Mouse (Mus musculus): ENCODE results near the gene Pprc1.

Gene Pprc1

DNA sequence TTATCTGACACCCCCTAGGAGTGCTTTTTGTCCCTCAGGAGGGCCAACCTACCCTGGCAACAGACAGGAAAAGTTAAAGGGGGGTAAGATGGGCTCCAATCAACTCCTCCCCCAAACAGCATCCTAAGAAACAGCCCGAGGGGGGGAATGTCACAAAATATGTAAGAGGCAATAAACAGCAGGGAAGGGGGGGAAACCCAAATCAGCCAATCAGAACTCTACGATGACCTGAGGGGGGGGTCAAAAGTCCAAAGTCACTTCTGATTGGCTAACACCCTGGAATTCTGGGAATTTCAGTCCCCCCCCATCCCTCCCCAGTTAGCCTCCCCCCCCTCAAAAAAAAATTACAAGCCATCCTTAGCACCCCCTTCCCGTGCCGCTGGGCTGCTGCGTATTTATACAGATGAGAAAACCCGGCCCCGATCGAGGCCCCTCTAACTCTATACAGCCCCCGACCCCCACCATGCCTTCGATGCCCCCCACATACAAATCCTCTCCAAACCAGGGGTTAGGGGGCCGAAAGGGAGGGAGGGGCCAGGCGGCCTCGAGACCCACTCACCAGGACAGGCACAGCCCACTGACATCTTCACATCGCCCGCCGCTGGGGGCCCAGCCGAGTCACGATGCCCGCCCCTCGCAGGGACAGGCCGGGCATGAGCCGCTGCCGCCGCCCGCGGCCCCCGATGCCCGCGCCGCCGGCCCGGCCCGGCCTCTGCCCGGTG is at the start of gene Pprc1:
TSS of gene Pprc1 (plus strand) at position 616 of the 722 bp plus-strand sequence.
- DNase-seq: peak; percentile 38

DNA sequence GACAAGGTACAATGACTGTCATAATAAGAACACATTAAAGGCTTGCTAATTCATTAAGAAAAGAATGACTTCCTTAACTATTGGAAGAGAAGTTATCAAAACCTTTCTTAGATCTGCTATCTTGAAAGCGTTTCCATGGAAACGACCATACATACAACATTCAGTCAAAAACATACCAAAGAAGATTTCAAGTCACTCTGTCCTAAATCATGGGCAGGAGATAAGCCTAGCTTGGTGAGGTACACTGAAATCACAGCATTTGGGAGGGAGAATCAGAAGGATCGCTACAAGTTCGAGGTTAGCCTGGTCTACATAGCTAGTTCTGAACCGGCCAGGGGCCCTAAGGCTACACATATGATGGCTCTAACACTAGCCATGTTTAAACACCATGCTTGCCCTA is 47.3 kb upstream of the Pprc1 start:
- no peak for DNase-seq

DNA sequence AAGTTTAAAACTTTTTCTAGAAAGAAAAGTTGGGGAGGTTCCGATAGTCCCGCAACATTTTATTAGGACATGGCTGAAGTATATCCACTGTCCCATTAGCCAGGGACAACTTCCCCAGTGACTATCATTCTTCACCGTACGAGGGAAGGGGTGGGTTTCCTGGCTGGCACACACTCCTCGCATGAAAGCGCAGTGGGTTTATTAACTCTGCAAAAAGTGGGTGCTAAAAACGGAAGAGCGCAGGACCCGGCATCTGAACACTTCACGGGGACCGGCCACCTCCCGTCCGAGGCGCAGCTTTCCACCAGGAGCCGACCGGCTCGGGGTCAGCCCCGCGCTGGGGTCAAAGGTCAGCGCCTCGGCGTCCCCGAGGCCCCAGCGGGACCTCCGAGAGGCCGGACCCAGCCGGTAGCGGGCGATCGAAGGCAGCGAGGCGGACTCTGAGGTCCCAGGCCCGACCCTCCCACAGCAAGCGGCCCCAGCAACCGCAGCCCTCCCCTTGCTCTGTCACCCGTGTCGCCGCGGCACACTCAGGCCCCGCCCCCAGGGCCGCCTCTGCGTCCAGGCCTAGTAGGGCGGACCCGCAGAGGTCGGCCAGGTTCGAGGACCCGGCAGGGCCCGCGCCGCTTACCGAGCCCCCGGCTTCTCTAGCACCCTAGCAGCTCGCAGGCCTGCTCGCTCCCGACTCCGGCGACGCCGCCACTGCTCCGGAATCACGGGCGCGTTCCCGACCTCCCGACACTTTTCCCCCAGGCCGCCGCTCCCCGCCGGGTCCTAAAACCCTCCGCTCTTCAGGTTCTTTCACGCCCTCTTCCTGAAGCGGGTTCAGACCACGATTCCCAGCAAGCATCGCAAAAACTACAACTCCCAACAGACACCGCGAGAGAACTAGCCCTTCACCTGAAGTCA is 46.6 kb upstream of the Pprc1 start, which contains the start of gene Armh3:
TSS of gene Armh3 (minus strand) at position 704 of the 909 bp plus-strand sequence.
- peak; percentile 86 for DNase-seq

DNA sequence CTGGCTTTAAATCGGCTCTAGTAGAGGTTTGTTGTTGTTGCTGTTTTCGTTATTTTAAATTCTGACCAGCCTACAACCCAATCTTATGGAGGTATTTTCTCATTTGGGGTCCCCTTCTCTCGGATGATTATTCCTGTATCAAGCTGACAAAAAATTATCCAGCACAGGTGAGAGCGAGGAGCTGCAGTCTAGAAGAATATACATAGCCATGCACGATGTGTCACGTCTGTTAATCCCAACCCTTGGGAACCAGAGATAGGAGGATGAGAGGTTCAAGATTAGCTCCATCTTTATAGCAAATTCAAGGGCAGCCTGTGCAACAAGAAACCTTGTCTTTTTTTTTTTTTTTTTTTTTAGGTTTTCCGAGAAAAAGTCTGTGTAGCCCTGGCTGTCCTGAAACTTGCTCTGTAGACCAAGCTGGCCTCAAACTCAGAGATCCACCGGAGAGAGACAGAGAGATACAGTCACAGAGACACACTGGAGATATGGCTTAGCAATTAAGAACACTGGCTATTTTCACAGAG is 45.9 kb upstream of the Pprc1 start:
- no peak for DNase-seq

DNA sequence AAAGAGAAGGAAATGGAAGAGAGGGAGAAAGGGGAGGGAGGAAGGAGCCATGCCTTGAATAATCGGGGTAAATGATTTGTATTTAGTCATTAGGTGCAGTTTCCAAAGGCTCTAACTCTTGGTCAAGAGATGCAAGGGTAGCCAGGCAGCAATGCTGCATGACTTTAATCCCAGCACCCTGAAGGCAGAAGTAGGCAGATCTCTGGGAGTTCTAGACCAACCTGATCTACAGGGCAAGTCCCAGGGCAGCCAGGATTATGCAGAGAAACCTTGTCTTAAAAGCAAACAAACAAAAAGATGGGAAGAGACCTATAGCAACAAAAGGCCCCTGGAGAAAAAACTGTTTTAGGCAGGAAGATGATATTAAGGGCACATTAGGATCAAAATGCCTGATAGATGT is 45.3 kb upstream of the Pprc1 start:
- DNase-seq: no peak

DNA sequence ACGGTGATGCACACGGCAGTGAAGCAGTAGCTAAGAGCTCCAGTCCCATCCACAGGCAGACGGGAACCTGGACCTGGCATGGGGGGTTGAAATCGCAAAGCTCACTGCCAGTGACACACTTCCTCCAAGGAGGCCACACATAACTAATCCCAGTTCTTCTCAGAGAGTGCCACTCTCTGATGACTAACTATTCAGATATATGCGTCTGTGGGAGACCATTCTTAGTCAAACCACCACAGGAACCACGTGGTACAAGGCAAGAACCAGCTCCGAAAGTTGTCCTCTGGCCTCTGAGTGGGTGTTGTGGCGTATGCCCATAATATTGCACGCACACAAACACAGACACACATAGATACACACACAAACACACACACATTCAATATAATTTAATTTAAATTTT is 42.4 kb upstream of the Pprc1 start:
- DNase-seq: no peak

DNA sequence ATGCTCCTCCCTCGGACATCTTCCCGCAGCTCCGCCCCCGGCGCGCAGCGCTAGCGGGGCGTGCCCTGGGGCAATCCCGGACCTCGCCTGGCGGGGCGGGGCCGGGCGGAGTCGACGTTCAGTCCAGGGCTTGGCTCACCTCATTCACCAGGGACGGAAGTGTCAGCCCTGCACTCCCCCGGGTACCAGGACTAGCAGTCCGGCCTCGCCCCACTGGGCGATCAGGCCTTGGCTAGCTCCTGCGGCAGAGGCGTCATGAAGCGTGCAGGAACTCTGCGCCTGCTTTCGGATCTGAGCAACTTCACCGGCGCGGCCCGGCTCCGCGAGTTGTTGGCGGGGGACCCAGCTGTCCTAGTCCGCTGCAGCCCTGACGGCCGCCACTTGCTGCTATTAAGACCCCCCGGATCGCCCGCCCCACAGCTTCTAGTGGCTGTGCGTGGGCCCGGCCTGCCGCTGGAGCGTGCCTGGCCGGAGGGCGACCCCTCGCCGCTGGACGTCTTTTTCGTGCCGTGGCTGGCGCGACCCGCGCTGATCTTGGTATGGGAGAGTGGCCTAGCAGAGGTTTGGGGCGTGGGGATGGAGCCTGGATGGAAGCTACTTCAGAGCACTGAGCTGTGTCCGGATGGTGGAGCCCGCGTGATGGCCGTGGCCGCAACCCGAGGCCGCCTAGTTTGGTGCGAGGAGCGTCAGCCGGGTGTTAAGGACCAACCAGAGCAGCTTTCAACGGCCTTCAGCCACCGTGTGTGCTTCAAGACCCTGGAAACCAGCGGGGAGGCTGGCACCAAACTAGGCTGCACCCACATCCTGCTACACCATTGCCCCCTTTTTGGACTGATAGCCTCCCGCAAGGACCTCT is 41.1 kb upstream of the Pprc1 start, which contains the start of gene Hps6:
TSS of gene Hps6 (plus strand) at position 138 of the 856 bp plus-strand sequence.
- peak; percentile 42 for DNase-seq

DNA sequence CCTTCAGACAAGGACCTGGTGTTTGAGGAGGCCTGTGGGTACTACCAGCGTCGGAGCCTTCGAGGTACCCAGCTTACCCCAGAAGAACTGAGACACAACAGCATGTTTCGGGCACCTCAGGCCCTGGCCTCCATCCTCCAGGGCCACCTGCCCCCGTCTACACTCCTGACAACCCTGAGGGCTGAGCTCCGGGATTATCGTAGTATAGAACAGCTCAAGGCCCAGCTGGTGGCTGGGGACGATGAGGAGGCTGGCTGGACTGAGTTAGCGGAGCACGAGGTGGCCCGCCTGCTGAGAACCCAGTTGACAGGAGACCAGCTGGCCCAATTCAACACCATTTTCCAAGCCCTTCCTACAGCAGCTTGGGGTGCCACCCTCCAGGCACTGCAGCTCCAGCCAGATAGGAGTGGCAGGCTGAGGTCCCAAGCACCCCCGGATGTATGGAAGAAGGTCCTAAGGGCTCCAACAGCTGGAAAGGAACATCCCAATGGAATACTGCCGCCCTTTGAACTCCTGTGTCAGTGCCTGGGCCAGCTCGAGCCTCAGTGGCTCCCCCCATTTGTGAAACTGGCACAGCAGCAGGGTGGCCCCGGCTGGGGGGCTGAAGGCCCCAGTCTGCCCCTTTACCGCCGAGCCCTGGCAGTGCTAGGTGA is 39.7 kb upstream of the Pprc1 start:
- no peak for DNase-seq

DNA sequence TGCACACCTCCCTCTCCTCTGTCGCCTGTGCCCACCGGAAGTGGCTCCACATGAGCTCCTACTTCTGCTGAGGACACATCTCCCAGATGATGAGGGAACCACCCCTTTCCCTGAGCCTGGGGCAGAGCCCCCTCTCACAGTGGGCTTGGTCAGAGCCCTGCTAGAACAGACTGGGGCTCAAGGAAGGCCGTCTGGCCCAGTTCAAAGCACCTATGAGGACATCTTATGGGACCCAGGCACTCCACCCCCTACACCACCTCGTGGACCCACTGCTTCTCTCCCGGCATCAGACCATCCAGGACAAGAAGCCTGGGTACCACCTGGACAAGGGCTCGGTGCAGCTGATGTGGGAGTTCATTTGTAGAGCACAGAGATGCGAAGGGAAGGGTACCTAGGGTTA is 39.0 kb upstream of the Pprc1 start:
- DNase-seq: no peak

DNA sequence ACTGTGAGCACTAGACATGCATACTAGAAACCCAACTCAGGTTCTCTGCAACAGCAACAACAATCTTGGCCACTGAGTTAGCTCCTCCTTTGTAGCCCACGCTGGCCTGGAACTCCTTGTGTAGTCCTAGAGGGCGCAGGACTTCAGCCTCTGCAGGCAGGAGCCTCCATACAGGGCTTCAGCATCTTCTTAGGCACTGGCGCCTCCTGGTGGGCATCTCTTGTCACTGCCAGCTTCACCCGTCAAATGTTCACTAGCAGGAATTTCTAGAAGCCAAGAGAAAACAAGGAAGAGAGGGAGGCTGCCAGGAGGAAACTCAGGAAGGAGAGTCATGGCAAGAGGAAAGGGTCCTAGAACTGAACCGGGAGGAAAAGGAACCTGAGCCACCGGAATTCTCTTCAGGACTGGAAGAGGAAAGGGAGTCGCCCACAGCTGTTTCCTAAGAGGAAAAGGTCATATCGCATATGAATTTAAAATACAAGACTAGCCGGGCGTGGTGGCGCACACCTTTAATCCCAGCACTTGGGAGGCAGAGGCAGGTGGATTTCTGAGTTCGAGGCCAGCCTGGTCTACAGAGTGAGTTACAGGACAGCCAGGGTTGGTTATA is 30.0 kb upstream of the Pprc1 start:
- DNase-seq: peak; percentile 85

DNA sequence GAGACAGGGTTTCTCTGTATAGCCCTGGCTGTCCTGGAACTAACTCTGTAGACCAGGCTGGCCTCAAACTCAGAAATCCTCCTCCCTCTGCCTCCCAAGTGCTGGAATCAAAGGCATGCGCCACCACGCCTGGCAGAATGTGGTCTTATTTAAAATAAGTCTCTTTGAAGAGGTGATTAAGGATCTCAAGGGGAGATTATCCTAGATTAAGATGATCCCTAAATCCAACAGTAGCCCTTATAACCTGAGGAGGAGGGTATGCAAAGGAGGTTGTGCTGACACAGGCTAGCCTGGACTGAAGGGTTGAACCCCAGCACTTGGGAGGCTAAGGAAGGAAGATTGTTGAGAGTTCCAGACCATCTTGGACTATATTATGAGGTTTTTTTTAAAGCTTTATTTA is 28.7 kb upstream of the Pprc1 start:
- no peak for DNase-seq

DNA sequence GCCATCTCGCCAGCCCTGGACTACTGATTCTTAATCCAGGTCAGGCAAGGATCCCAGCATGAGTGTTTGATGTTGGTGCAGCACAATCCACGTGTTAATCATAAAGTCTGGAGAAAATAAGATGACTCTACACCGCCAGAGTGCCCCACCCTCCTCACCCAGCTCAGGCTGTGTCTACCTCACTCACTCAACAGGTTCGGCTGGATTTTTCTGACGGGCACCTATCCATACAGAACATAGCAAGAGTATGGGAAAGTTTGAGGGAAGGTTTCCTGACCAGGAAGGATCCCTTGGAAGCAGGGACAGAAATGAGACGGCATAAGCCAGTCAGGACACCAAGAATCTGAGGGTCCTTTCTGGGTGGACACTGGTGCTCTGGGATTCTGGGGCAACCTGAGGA is 19.7 kb upstream of the Pprc1 start:
- DNase-seq: no peak

DNA sequence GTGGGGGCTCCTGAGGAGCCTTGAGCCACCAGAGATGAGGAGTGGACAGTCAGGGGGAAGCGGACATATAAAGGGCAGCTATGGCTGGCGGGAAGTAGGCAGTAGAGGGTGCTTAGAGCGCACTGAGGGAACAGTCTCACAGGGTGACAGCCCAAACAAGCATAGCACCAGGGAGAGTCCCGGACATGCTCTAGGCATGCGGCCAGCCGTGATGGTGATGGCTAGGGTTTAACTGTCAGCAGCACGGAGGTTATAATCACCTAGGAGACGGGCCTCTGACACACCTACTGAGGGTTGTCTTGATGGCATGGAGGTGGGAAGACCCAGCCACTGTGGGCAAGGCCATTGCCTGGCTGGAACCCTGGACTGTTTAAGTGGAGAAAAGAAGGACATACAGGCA is 18.1 kb upstream of the Pprc1 start:
- DNase-seq: no peak

DNA sequence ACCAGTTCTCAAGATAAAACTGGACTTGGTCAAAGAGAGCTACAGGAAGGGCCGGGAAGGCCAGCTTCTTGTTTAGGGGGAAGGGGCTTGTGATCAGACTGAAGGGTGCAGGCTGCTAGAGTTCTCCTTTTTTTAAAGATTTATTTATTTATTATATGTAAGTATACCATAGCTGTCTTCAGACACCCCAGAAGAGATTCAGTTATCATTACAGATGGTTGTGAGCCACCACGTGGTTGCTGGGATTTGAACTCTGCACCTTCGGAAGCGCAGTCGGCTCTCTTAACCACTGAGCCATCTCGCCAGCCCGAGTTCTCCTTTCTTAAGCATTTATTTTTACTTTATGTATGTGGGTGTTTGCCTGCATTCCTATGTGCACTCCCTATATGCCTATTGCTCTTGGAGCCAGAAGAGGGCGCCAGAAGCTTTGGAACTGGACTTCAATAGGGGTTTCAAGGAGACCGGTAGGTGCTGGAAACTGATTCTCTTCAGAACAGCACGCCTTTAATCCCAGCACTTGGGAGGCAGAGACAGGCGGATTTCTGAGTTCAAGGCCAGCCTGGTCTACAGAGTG is 15.9 kb upstream of the Pprc1 start:
- DNase-seq: no peak

DNA sequence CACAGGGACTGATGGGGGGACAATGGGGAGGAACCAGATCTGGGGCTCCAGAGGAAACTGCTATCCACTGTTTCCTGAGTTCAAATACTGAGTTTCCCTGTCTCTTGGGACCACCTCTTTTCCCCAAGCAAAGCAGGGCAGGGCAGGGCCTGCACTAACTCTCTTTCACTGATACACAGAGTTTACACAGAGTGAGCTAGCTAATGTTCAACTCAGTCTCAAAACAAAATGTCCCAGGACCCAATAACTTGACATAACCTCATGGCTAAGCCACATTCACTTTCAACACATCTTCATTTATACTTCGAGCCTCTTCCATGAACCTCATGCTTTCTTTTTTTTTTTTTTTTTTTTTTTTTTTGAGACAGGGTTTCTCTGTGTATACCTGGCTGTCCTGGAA is 15.0 kb upstream of the Pprc1 start:
- DNase-seq: no peak

DNA sequence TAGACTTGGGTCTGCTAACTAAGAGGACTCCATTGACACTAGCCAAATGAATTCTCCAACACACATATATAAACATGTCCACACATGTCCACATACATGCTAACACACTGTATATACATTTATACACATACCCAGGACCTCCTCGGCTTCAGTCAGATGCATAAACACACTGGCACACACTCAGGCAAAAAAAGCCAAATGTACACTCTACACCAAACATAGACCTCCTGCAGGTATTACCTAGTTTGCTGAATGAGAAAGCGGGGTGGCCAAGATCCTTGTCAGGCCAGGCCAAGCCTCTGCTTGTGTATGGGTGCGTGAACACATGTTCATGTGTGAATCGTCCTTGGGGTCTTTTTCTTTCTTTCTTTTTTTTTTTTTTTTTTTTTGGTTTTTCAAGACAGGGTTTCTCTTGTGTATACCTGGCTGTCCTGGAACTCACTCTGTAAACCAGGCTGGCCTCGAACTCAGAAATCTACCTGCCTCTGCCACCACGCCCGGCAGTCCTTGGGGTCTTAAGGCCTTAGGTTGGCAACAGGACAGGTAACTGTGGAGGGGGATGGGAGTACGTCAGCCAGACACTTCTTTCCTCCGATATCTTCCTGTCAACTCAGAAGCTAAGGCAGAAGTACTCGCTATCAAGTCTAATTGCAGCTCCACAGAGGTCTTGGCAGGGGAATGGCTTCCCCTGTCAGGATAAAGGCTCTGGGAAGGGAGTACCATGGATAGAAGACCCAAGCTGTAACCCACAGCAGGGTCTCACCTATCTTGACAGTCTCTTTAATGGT is 14.3 kb upstream of the Pprc1 start:
- no peak for DNase-seq

DNA sequence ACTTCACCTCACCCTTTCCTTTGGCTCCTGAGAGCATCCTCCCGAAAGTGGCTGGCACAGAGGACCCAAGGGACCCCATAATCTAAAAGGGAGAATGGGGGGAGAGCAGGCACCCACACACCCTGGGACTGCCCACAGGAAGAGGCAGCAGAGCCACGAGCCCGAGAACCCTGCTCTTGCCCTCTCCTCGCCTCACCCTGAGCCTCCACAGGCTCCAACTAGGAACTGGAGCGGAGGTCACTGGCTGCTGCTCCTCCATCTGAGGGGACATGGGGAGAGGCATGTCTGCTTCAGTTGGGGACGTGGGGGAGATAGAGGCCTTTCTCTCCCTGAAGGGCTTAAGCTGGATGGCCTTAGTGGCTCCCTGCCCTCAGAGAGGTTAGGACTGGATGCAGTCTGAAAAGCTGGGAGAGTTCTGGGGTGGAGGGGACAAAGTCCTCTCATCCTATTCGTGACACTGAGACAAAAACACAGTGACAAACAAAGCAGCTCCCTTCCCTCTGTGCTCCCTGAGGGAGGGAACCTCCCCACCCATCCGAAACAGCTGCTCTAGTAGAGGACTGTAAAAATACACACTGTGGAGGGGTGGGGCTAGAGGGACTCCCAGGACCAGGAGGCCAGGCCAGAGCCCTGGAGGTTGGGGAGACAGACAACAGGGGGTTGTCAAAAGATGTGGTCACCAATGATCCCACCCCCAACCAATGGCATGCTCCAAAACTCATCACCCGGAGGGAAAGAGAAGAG is 12.8 kb upstream of the Pprc1 start:
- no peak for DNase-seq

DNA sequence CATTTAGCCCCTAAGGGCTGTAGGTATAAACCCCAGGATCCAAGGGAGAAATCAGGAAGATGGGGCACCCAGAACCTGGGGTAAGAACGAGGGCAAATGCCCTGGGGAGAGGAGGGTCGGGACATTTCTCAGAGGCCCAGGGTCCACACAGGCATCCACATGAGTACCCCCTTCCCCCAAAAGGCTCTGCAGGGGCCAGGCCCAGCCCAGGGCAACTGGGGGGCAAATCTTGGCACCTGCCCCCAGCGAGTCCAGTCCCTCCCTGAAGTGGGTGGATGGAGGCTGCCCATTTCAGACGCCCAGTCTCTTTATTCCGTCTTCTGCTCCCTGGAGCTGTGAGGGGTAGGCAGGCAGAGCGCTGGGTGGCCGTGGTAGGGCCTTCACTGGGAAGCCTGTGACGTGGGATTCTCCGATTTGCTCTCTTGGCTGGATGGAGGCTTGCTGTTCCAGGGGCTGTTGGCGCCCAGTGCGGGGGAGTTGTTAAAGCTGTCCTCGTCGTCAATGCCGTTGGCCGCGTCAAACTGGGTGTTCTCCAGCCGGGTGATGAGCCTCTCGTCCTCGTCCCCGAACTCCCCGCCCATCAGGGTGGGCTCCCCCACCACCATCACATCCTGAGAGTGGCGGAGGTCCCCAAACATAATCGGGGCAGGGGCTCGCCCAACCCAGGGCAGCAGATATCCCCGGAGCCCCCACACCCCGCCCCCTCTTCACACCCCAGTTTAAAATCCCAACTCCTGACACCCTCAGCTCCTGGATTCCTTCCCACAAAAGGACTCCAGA is 11.8 kb upstream of the Pprc1 start:
- DNase-seq: no peak

DNA sequence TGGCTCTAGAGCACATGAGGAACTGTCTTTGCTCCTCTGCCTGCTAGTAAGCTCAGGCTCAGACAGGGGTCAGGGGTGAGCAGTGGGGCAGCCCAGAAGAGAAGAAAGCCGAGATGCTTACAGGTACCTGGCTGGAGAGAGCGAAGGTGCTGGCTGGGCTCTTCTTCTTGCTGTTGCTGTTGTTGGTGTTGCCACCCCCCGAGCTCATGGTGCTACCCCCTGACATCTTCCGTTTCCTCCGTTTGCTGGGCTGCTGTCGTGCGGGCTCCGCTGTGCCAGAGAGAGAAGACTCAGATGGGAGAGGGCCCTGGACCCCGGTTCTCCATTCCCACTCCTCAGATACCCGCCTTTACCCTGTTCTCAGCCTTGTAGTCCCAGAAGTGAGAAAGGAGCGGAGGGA is 10.8 kb upstream of the Pprc1 start:
- no peak for DNase-seq
